Mouse (Mus musculus) CH12.LX (cell line): ENCODE measurements around the gene Fermt2. TPM values are rescaled to one million over a fixed set of nuclear protein-coding genes. Genes with fewer than 3 reads are reported as not detected.

Experiments used
- DNase-seq: peaks from one replicate; pipeline ENCODE4 v3.0.0-alpha.2; 2013; ENCODE audit errors: extremely low read depth
- H3K27ac ChIP-seq: 2 replicates; pipeline ENCODE4 v1.5.1; 2012; ENCODE audit warnings: low read depth, mild to moderate bottlenecking, control low read depth, moderate library complexity; ENCODE audit not compliant: insufficient read depth
- H3K27me3 ChIP-seq: replicated peaks from 2 replicates; pipeline ENCODE3; 2012; ENCODE audit warnings: inconsistent platforms
- H3K36me3 ChIP-seq, 2 experiments: replicated peaks in 1 of 2; 2 replicates each; pipeline versions ENCODE3 to v1.6.1; 2012; ENCODE audit warnings: inconsistent platforms in 1 of 2, low read length in 1 of 2, mild to moderate bottlenecking in 1 of 2, mixed read lengths in 1 of 2, moderate library complexity in 1 of 2; ENCODE audit not compliant: control insufficient read depth in 1 of 2, insufficient read depth in 1 of 2
- H3K4me1 ChIP-seq, 2 experiments: 2 replicates each; pipeline ENCODE4 v1.6.1; 2012; ENCODE audit warnings: inconsistent platforms in 1 of 2, moderate library complexity in 1 of 2; ENCODE audit not compliant: insufficient read depth in 2 of 2, control insufficient read depth in 1 of 2
- H3K4me2 ChIP-seq: 2 replicates; pipeline ENCODE4 v1.6.1; 2012; ENCODE audit warnings: low read depth, mild to moderate bottlenecking, control low read depth; ENCODE audit not compliant: poor library complexity, insufficient read depth, severe bottlenecking
- H3K4me3 ChIP-seq, 3 experiments: fragments of 150-350 bp in 1 of 3; sonication (generic) in 1 of 3; replicated peaks in 1 of 3; 2 replicates each; pipeline versions ENCODE3 to v1.5.1; 2011 to 2012; ENCODE audit warnings: low read depth in 2 of 3, low read length in 2 of 3, mild to moderate bottlenecking in 2 of 3, moderate library complexity in 2 of 3, control low read depth in 1 of 3, improper control_type of control experiment in 1 of 3, inconsistent platforms in 1 of 3, mixed read lengths in 1 of 3; ENCODE audit not compliant: poor library complexity in 1 of 3
- H3K79me2 ChIP-seq: replicated peaks from 2 replicates; pipeline ENCODE4 v1.6.1; 2012; ENCODE audit warnings: mild to moderate bottlenecking, moderate library complexity; ENCODE audit not compliant: control insufficient read depth, poor library complexity, insufficient read depth, severe bottlenecking; ENCODE audit errors: extremely low read depth
- H3K9ac ChIP-seq: 2 replicates; pipeline ENCODE4 v1.6.1; 2012; ENCODE audit warnings: low read depth, mild to moderate bottlenecking, control low read depth, moderate library complexity; ENCODE audit not compliant: insufficient read depth
- H3K9me3 ChIP-seq: replicated peaks from 2 replicates; pipeline ENCODE3; 2012; ENCODE audit warnings: low read length, inconsistent platforms, mixed read lengths
- CHD1 ChIP-seq: IDR thresholded peaks from 2 replicates; pipeline ENCODE4 v1.6.1; 2012; ENCODE audit warnings: low read depth, low read length, improper control_type of control experiment, inconsistent platforms
- CHD2 ChIP-seq: IDR thresholded peaks from 2 replicates; pipeline ENCODE4 v1.6.1; 2011; ENCODE audit warnings: low read length, improper control_type of control experiment
- ELF1 ChIP-seq: IDR thresholded peaks from 2 replicates; pipeline ENCODE4 v1.6.1; 2014; ENCODE audit warnings: low read depth, mild to moderate bottlenecking, inconsistent platforms, low read length, improper control_type of control experiment
- IRF4 ChIP-seq: IDR thresholded peaks from 2 replicates; pipeline ENCODE4 v1.6.1; 2014; ENCODE audit warnings: low read depth, mild to moderate bottlenecking, inconsistent platforms, low read length, improper control_type of control experiment
- KAT2A ChIP-seq: IDR thresholded peaks from 2 replicates; pipeline ENCODE4 v1.6.1; 2012; ENCODE audit warnings: low read length, improper control_type of control experiment, inconsistent platforms; ENCODE audit not compliant: insufficient replicate concordance
- MAFK ChIP-seq: IDR thresholded peaks from 2 replicates; pipeline ENCODE4 v1.6.1; 2011; ENCODE audit warnings: low read length, improper control_type of control experiment; ENCODE audit not compliant: insufficient replicate concordance
- MAZ ChIP-seq: IDR thresholded peaks from 2 replicates; pipeline ENCODE4 v1.6.1; 2012; ENCODE audit warnings: low read depth, mild to moderate bottlenecking, inconsistent platforms, low read length, improper control_type of control experiment, moderate library complexity
- MEF2A ChIP-seq: IDR thresholded peaks from 2 replicates; pipeline ENCODE4 v1.6.1; 2014; ENCODE audit warnings: low read depth, mild to moderate bottlenecking, inconsistent platforms, low read length, improper control_type of control experiment, borderline replicate concordance
- NELFE ChIP-seq: IDR thresholded peaks from 2 replicates; pipeline ENCODE4 v1.6.1; 2011; ENCODE audit warnings: low read depth, low read length, improper control_type of control experiment
- PAX5 ChIP-seq: IDR thresholded peaks from 2 replicates; pipeline ENCODE4 v1.6.1; 2012; ENCODE audit warnings: low read length, inconsistent platforms, mixed read lengths
- POLR2AphosphoS2 ChIP-seq: IDR thresholded peaks from 2 replicates; pipeline ENCODE4 v1.6.1; 2011; ENCODE audit warnings: low read depth, low read length, improper control_type of control experiment
- RCOR1 ChIP-seq: conservative IDR thresholded peaks from 2 replicates; pipeline ENCODE4 v1.6.1; 2012; ENCODE audit warnings: low read depth, mild to moderate bottlenecking, inconsistent platforms, low read length, improper control_type of control experiment
- SIN3A ChIP-seq: IDR thresholded peaks from 2 replicates; pipeline ENCODE4 v1.6.1; 2012; ENCODE audit warnings: low read length, improper control_type of control experiment, inconsistent platforms
- ZC3H11A ChIP-seq: IDR thresholded peaks from 2 replicates; pipeline ENCODE4 v1.6.1; 2012; ENCODE audit warnings: low read depth, mild to moderate bottlenecking, inconsistent platforms, low read length, improper control_type of control experiment
- ZMIZ1 ChIP-seq: IDR thresholded peaks from 2 replicates; pipeline ENCODE4 v1.6.1; 2012; ENCODE audit warnings: low read depth, mild to moderate bottlenecking, inconsistent platforms, low read length, improper control_type of control experiment
- ZNF384 ChIP-seq: IDR thresholded peaks from 2 replicates; pipeline ENCODE4 v1.6.1; 2012; ENCODE audit warnings: low read depth, low read length, improper control_type of control experiment, inconsistent platforms
- dilution Hi-C: fragments of 300-500 bp; cut with MboI; formaldehyde crosslinking; loops from 2 replicates; pipeline ENCODE4 v1.14.3; 2020; ENCODE audit warnings: low sequenced_read_pairs; ENCODE audit not compliant: extremely low pct_unique_long_range_greater_than_20kb, extremely low pct_ligation_motif_present
- in situ Hi-C: fragments of 300-500 bp; cut with MboI; formaldehyde crosslinking; loops from 3 replicates; pipeline ENCODE4 v1.14.3; 2019; ENCODE audit warnings: low sequenced_read_pairs, low pct_ligation_motif_present, low pct_unique_long_range_greater_than_20kb, mixed read lengths
- polyA plus RNA-seq: library from polyadenylated mRNA; unstranded; fragments of >175 nt; gene quantifications from 2 replicates; pipeline ENCODE4 v1.2.1, GENCODE M21; 2012; ENCODE audit warnings: low read depth; ENCODE audit not compliant: insufficient read length
- total RNA-seq, 2 experiments: library from RNA; depleted of rRNA; stranded (reverse); fragments of 300-350 nt in 1 of 2; fragments of >200 nt in 1 of 2; gene quantifications; 2 replicates each; pipeline ENCODE4 v1.2.3; 2012 to 2014

The Fermt2 gene
- total and polyA plus RNA-seq, 3 experiments, result 0.41 TPM; not detected in 2

GRCm38 (mm10) chr14:45493891-45494290, 36.0 kb downstream of the Fermt2 start:
- in situ Hi-C loops (no loop called here), dilution Hi-C loops (no loop called here)
- Histone ChIP-seq H3K4me1 (no peaks in the 10 kb centered on the region), H3K4me3 (no peak overlapping the region), H3K9ac (no peak overlapping the region), H3K27ac (no peak overlapping the region), H3K9me3 (peaks cover 2% of the 10 kb centered on the region), H3K4me2 (no peak overlapping the region), H3K27me3 (no peaks in the 10 kb centered on the region), H3K36me3 (no peaks in the 10 kb centered on the region), H3K79me2 (no peaks in the 10 kb centered on the region)
- TF ChIP-seq RCOR1, result no peak
- DNase-seq, result no peak

- Histone ChIP-seq H3K36me3 (no peaks in the 10 kb centered on the region), H3K27ac (no peak overlapping the region), H3K4me1 (no peaks in the 10 kb centered on the region), H3K4me3 (no peak overlapping the region)
- in situ Hi-C loops, result no loop called here
- no peak for DNase-seq
- no peak for TF ChIP-seq MAFK
- TF ChIP-seq SIN3A, result no peak
- TF ChIP-seq ZC3H11A, result no peak
- TF ChIP-seq IRF4, result no peak
- no peak for TF ChIP-seq POLR2AphosphoS2
- no peak for TF ChIP-seq ZNF384
- TF ChIP-seq KAT2A, result no peak
- no peak for TF ChIP-seq ELF1
- TF ChIP-seq NELFE, result no peak
- no peak for TF ChIP-seq CHD1
- no peak for TF ChIP-seq PAX5
- no peak for TF ChIP-seq MAZ
- no peak for TF ChIP-seq RCOR1
- no peak for TF ChIP-seq MEF2A
- no peak for TF ChIP-seq ZMIZ1
- no peak for TF ChIP-seq CHD2
- TF ChIP-seq, all 38 proteins: peak for 0
- H3K9ac ChIP-seq, result no peak overlapping the region
- H3K79me2 ChIP-seq, result no peaks in the 10 kb centered on the region
- no peaks in the 10 kb centered on the region for H3K27me3 ChIP-seq
- peaks cover 2% of the 10 kb centered on the region for H3K9me3 ChIP-seq
- H3K4me2 ChIP-seq, result no peak overlapping the region
- dilution Hi-C loops, result no loop called here
Observed at GRCm38 (mm10) chr14:45492668-45493067, 37.2 kb downstream of the Fermt2 start.
